Mouse (Mus musculus) brain, embryonic 14.5 days (tissue): ENCODE measurements around the gene Pde5a.

ENCODE experiments used
- CTCF ChIP-seq: fragments of 200-500 bp; IDR thresholded peaks from 2 replicates; pipeline ENCODE4 v1.5.1; 2012; ENCODE audit warnings: inconsistent platforms, mild to moderate bottlenecking, moderate library complexity, borderline replicate concordance; ENCODE audit not compliant: insufficient read depth, insufficient read length; ENCODE audit errors: extremely low read depth
- POLR2A ChIP-seq: fragments of 200-500 bp; IDR thresholded peaks from 2 replicates; pipeline ENCODE4 v1.6.1; 2012; ENCODE audit warnings: mild to moderate bottlenecking, inconsistent platforms, borderline replicate concordance; ENCODE audit not compliant: poor library complexity, insufficient read depth, insufficient read length, severe bottlenecking; ENCODE audit errors: extremely low read depth

GRCm38 (mm10) chr3:122789544-122789943 lies 60.8 kb downstream of the Pde5a start:
- no peak for TF ChIP-seq CTCF
- no peak for TF ChIP-seq POLR2A
